Mouse (Mus musculus): ENCODE measurements at regions not wholly inside any gene's neighbourhood (a gene's known extent, or its start where the extent isn't known, plus 50 kb on each side); places are given as distances from the start of the nearest gene placed in this dataset.

- in situ Hi-C loops (cut with MboI; ENCODE audit: low pct_ligation_motif_present, low pct_unique_long_range_greater_than_20kb, low sequenced_read_pairs), result no loop called here
- Histone ChIP-seq H3K9me3 (replicated peaks; ENCODE audit: low read length) (no peaks in the 10 kb centered on the region), H3K79me2 (replicated peaks; ENCODE audit: control insufficient read depth, extremely low read depth, insufficient read depth, poor library complexity, severe bottlenecking) (no peaks in the 10 kb centered on the region), H3K9ac (ENCODE audit: insufficient read depth, low read depth) (no peak overlapping the region), H3K27ac (ENCODE audit: insufficient read depth, low read depth) (no peak overlapping the region), H3K27me3 (replicated peaks) (peaks cover 14% of the 10 kb centered on the region), H3K36me3 (replicated peaks in 1 of 2; ENCODE audit: control insufficient read depth in 1 of 2, insufficient read depth in 1 of 2, low read length in 1 of 2) (no peaks in the 10 kb centered on the region), H3K4me2 (ENCODE audit: insufficient read depth, low read depth, poor library complexity, severe bottlenecking) (no peak overlapping the region), H3K4me3 (replicated peaks in 1 of 3; ENCODE audit: low read depth in 2 of 3, low read length in 2 of 3, poor library complexity in 1 of 3) (no peak overlapping the region), H3K4me1 (ENCODE audit: control insufficient read depth in 1 of 2, insufficient read depth in 2 of 2) (peaks cover 2 to 11% of the 10 kb centered on the region in 2 experiments; a peak in 3 of 4 replicates)
- DNase-seq (ENCODE audit: extremely low read depth), result no peak
- no peak for TF ChIP-seq CHD2 (IDR thresholded peaks at IDR 0.05; ENCODE audit: low read length)
- TF ChIP-seq KAT2A (IDR thresholded peaks at IDR 0.05; ENCODE audit: insufficient replicate concordance, low read length), result 0 out of 2 replicates have a peak, but pooled peaks have one; percentile 30
- no peak for TF ChIP-seq SMC3 (IDR thresholded peaks at IDR 0.05; ENCODE audit: low read depth, low read length)
- TF ChIP-seq BHLHE40 (IDR thresholded peaks at IDR 0.05; ENCODE audit: low read depth, low read length), result no peak
- no peak for TF ChIP-seq SIN3A (IDR thresholded peaks at IDR 0.05; ENCODE audit: low read length)
- TF ChIP-seq ZC3H11A (IDR thresholded peaks at IDR 0.05; ENCODE audit: low read depth, low read length), result no peak
- TF ChIP-seq MXI1 (IDR thresholded peaks at IDR 0.05; ENCODE audit: low read depth, low read length), result no peak
- TF ChIP-seq USF1 (IDR thresholded peaks at IDR 0.05; ENCODE audit: low read depth, low read length), result peak; percentile 54
- TF ChIP-seq HCFC1 (IDR thresholded peaks at IDR 0.05; ENCODE audit: low read depth, low read length), result peak; percentile 78
- 0 out of 2 replicates have a peak, but pooled peaks have one; percentile 27 for TF ChIP-seq USF2 (conservative IDR thresholded peaks at IDR 0.05; ENCODE audit: low read depth, low read length)
- dilution Hi-C loops (cut with MboI; ENCODE audit: extremely low pct_ligation_motif_present, extremely low pct_unique_long_range_greater_than_20kb, low sequenced_read_pairs), result no loop called here
Observed at GRCm38 (mm10) chr2:160567813-160568212, 77.9 kb upstream of the Top1 start.

GRCm38 (mm10) chr2:160569496-160569895, 76.2 kb upstream of the Top1 start:
- in situ Hi-C loops (cut with MboI; ENCODE audit: low pct_ligation_motif_present, low pct_unique_long_range_greater_than_20kb, low sequenced_read_pairs) (no loop called here), dilution Hi-C loops (cut with MboI; ENCODE audit: extremely low pct_ligation_motif_present, extremely low pct_unique_long_range_greater_than_20kb, low sequenced_read_pairs) (no loop called here)
- no peaks in the 10 kb centered on the region for H3K36me3 ChIP-seq (replicated peaks in 1 of 2; ENCODE audit: control insufficient read depth in 1 of 2, insufficient read depth in 1 of 2, low read length in 1 of 2)
- peaks cover 14% of the 10 kb centered on the region for H3K27me3 ChIP-seq (replicated peaks)
- no peak overlapping the region for H3K9ac ChIP-seq (ENCODE audit: insufficient read depth, low read depth)
- TF ChIP-seq ZNF384 (IDR thresholded peaks at IDR 0.05; ENCODE audit: low read depth, low read length) (no peak), CHD1 (IDR thresholded peaks at IDR 0.05; ENCODE audit: low read depth, low read length) (no peak), EP300 (IDR thresholded peaks at IDR 0.05; ENCODE audit: low read length) (peak; percentile 50; the same call in 1 of the 2 replicates), TCF12 (IDR thresholded peaks at IDR 0.05; ENCODE audit: low read depth, low read length) (no peak), IRF4 (IDR thresholded peaks at IDR 0.05; ENCODE audit: low read depth, low read length) (peak; percentile 36; the same call in 1 of the 2 replicates), JUND (conservative IDR thresholded peaks at IDR 0.05; ENCODE audit: low read depth, low read length) (no peak), MAZ (IDR thresholded peaks at IDR 0.05; ENCODE audit: low read depth, low read length) (no peak), BHLHE40 (IDR thresholded peaks at IDR 0.05; ENCODE audit: low read depth, low read length) (peak; percentile 89)
- peak; percentile 17 for DNase-seq (ENCODE audit: extremely low read depth)
- no peak overlapping the region for H3K27ac ChIP-seq (ENCODE audit: insufficient read depth, low read depth)
- H3K4me1 ChIP-seq (ENCODE audit: control insufficient read depth in 1 of 2, insufficient read depth in 2 of 2), result peaks cover 2 to 11% of the 10 kb centered on the region in 2 experiments; a peak in 3 of 4 replicates
- H3K9me3 ChIP-seq (replicated peaks; ENCODE audit: low read length), result no peaks in the 10 kb centered on the region
- H3K4me2 ChIP-seq (ENCODE audit: insufficient read depth, low read depth, poor library complexity, severe bottlenecking), result peak overlapping the region; percentile 37
- no peak overlapping the region for H3K4me3 ChIP-seq (replicated peaks in 1 of 3; ENCODE audit: low read depth in 2 of 3, low read length in 2 of 3, poor library complexity in 1 of 3)
- no peaks in the 10 kb centered on the region for H3K79me2 ChIP-seq (replicated peaks; ENCODE audit: control insufficient read depth, extremely low read depth, insufficient read depth, poor library complexity, severe bottlenecking)

All from CH12.LX (cell line).